Mouse (Mus musculus) C2C12 (cell line): Measurements from ENCODE around the gene C2.

Experiments used
- CTCF ChIP-seq: IDR thresholded peaks from one replicate; pipeline ENCODE4 v1.5.1; 2011; ENCODE audit not compliant: control insufficient read depth, insufficient read depth, insufficient read length
- MAX ChIP-seq: IDR thresholded peaks from one replicate; pipeline ENCODE4 v1.6.1; 2011; ENCODE audit warnings: mild to moderate bottlenecking, control low read depth
- MYOD1 ChIP-seq: IDR thresholded peaks from one replicate; pipeline ENCODE4 v1.6.1; 2011; ENCODE audit warnings: low read depth; ENCODE audit not compliant: control insufficient read depth, insufficient read length
- USF1 ChIP-seq: IDR thresholded peaks from one replicate; pipeline ENCODE4 v1.6.1; 2011; ENCODE audit warnings: low read depth, mild to moderate bottlenecking, control low read depth, moderate library complexity

DNA sequence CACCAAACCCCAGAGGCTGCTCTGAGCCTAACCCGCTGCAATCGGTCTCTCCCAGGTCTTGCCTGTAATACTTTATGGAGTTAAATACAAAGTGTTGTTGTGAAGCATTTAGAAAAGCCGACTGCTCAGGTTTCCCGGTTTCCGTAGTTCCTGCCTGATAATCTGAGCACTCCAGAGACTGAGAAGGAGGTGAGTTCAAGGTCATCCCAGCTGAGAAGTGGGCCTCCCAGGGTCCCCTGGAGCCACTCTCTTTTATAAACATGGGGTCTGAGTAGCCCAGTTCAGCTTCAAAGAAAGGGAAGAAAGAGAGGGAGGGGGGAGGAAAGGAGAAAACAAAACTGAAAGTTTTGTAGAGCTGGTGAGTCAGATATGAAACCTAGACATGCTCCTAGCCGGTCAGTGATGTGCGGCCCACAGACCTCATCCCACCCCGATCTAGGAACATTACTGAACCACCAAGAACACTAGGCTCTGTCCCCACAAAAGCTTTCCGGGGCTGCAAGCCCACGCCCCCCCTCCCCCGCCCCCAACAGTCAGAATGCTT is 18.7 kb downstream of the C2 start, which contains the start of gene Zbtb12:
- TF ChIP-seq CTCF (no peak), USF1 (no peak), MAX (no peak), MYOD1 (no peak)
